Mouse (Mus musculus): ENCODE measurements around the gene Fam193b.

Fam193b gene

GRCm38 (mm10) chr13:55557499-55557898, 13.4 kb downstream of the Fam193b start:
- peaks cover 2% of the 10 kb centered on the region; the same call in 1 of the 2 replicates for H3K36me3 ChIP-seq (ENCODE audit: control insufficient read depth, insufficient read depth, low read length, poor library complexity, severe bottlenecking)

GRCm38 (mm10) chr13:55555921-55556320, 15.0 kb downstream of the Fam193b start:
- no peaks in the 10 kb centered on the region for H3K27me3 ChIP-seq (ENCODE audit: control insufficient read depth, insufficient read depth, low read length, poor library complexity, severe bottlenecking)
- H3K36me3 ChIP-seq (ENCODE audit: control insufficient read depth, insufficient read depth, low read length, poor library complexity, severe bottlenecking): peaks cover 2% of the 10 kb centered on the region; the same call in 1 of the 2 replicates
- no peak for DNase-seq (ENCODE audit: low read depth, low spot score)

More at GRCm38 (mm10) chr13:55557499-55557898, 13.4 kb downstream of the Fam193b start:
- no peaks in the 10 kb centered on the region for H3K27me3 ChIP-seq (ENCODE audit: control insufficient read depth, insufficient read depth, low read length, poor library complexity, severe bottlenecking)
- DNase-seq (ENCODE audit: low read depth, low spot score): no peak

GRCm38 (mm10) chr13:55549061-55549460, 21.9 kb downstream of the Fam193b start:
- Histone ChIP-seq H3K27me3 (ENCODE audit: control insufficient read depth, insufficient read depth, low read length, poor library complexity, severe bottlenecking) (no peaks in the 10 kb centered on the region), H3K36me3 (ENCODE audit: control insufficient read depth, insufficient read depth, low read length, poor library complexity, severe bottlenecking) (peaks cover 10% of the 10 kb centered on the region)
- DNase-seq (ENCODE audit: low read depth, low spot score): no peak

GRCm38 (mm10) chr13:55548426-55548825, 22.5 kb downstream of the Fam193b start:
- Histone ChIP-seq H3K36me3 (ENCODE audit: control insufficient read depth, insufficient read depth, low read length, poor library complexity, severe bottlenecking) (peaks cover 9% of the 10 kb centered on the region), H3K27me3 (ENCODE audit: control insufficient read depth, insufficient read depth, low read length, poor library complexity, severe bottlenecking) (no peaks in the 10 kb centered on the region)
- DNase-seq (ENCODE audit: low read depth, low spot score): no peak

GRCm38 (mm10) chr13:55547916-55548315, 23.0 kb downstream of the Fam193b start:
- no peaks in the 10 kb centered on the region for H3K27me3 ChIP-seq (ENCODE audit: control insufficient read depth, insufficient read depth, low read length, poor library complexity, severe bottlenecking)
- DNase-seq (ENCODE audit: low read depth, low spot score): no peak

GRCm38 (mm10) chr13:55544792-55545191, 26.1 kb downstream of the Fam193b start:
- Histone ChIP-seq H3K36me3 (ENCODE audit: control insufficient read depth, insufficient read depth, low read length, poor library complexity, severe bottlenecking) (peaks cover 18% of the 10 kb centered on the region), H3K27me3 (ENCODE audit: control insufficient read depth, insufficient read depth, low read length, poor library complexity, severe bottlenecking) (no peaks in the 10 kb centered on the region)
- DNase-seq (ENCODE audit: low read depth, low spot score): no peak

More at GRCm38 (mm10) chr13:55547916-55548315, 23.0 kb downstream of the Fam193b start:
- peaks cover 9% of the 10 kb centered on the region for H3K36me3 ChIP-seq (ENCODE audit: control insufficient read depth, insufficient read depth, low read length, poor library complexity, severe bottlenecking)

- Histone ChIP-seq H3K36me3 (ENCODE audit: control insufficient read depth, insufficient read depth, low read length, poor library complexity, severe bottlenecking) (peaks cover 14% of the 10 kb centered on the region), H3K27me3 (ENCODE audit: control insufficient read depth, insufficient read depth, low read length, poor library complexity, severe bottlenecking) (no peaks in the 10 kb centered on the region)
- no peak for DNase-seq (ENCODE audit: low read depth, low spot score)
These were observed 27.5 kb downstream of the Fam193b start for GRCm38 (mm10) chr13:55543447-55543846.

- Histone ChIP-seq H3K36me3 (ENCODE audit: control insufficient read depth, insufficient read depth, low read length, poor library complexity, severe bottlenecking) (peaks cover 14% of the 10 kb centered on the region), H3K27me3 (ENCODE audit: control insufficient read depth, insufficient read depth, low read length, poor library complexity, severe bottlenecking) (no peaks in the 10 kb centered on the region)
- DNase-seq (ENCODE audit: low read depth, low spot score): no peak
These were observed 28.0 kb downstream of the Fam193b start for GRCm38 (mm10) chr13:55542891-55543290.

- Histone ChIP-seq H3K36me3 (ENCODE audit: control insufficient read depth, insufficient read depth, low read length, poor library complexity, severe bottlenecking) (peaks cover 14% of the 10 kb centered on the region), H3K27me3 (ENCODE audit: control insufficient read depth, insufficient read depth, low read length, poor library complexity, severe bottlenecking) (no peaks in the 10 kb centered on the region)
- DNase-seq (ENCODE audit: low read depth, low spot score): peak; percentile 31
These were observed 30.0 kb downstream of the Fam193b start for GRCm38 (mm10) chr13:55540933-55541332.

- peaks cover 19% of the 10 kb centered on the region for H3K36me3 ChIP-seq (ENCODE audit: control insufficient read depth, insufficient read depth, low read length, poor library complexity, severe bottlenecking)
- DNase-seq (ENCODE audit: low read depth, low spot score): peak; percentile 100
These were observed 34.4 kb downstream of the Fam193b start, which contains the start of gene Ddx41 for GRCm38 (mm10) chr13:55536194-55537175. Gene Ddx41 (minus strand): TSS chr13:55536658.

GRCm38 (mm10) chr13:55535796-55536193, 35.1 kb downstream of the Fam193b start:
- H3K36me3 ChIP-seq (ENCODE audit: control insufficient read depth, insufficient read depth, low read length, poor library complexity, severe bottlenecking): peaks cover 21% of the 10 kb centered on the region
- no peak for DNase-seq (ENCODE audit: low read depth, low spot score)
- H3K27me3 ChIP-seq (ENCODE audit: control insufficient read depth, insufficient read depth, low read length, poor library complexity, severe bottlenecking): no peaks in the 10 kb centered on the region

More at GRCm38 (mm10) chr13:55536194-55537175, 34.4 kb downstream of the Fam193b start, which contains the start of gene Ddx41:
- H3K27me3 ChIP-seq (ENCODE audit: control insufficient read depth, insufficient read depth, low read length, poor library complexity, severe bottlenecking): no peaks in the 10 kb centered on the region

GRCm38 (mm10) chr13:55535191-55535590, 35.7 kb downstream of the Fam193b start:
- Histone ChIP-seq H3K27me3 (ENCODE audit: control insufficient read depth, insufficient read depth, low read length, poor library complexity, severe bottlenecking) (no peaks in the 10 kb centered on the region), H3K36me3 (ENCODE audit: control insufficient read depth, insufficient read depth, low read length, poor library complexity, severe bottlenecking) (peaks cover 23% of the 10 kb centered on the region)
- DNase-seq (ENCODE audit: low read depth, low spot score): no peak

- peak; percentile 95 for DNase-seq (ENCODE audit: low read depth, low spot score)
- Histone ChIP-seq H3K27me3 (ENCODE audit: control insufficient read depth, insufficient read depth, low read length, poor library complexity, severe bottlenecking) (no peaks in the 10 kb centered on the region), H3K36me3 (ENCODE audit: control insufficient read depth, insufficient read depth, low read length, poor library complexity, severe bottlenecking) (peaks cover 37% of the 10 kb centered on the region)
These were observed 41.6 kb downstream of the Fam193b start, which contains the start of gene Dok3 for GRCm38 (mm10) chr13:55529198-55529915. Gene Dok3 (minus strand): TSS chr13:55529296.

GRCm38 (mm10) chr13:55527834-55528772, 42.8 kb downstream of the Fam193b start:
- peak; percentile 86 for DNase-seq (ENCODE audit: low read depth, low spot score)
- H3K36me3 ChIP-seq (ENCODE audit: control insufficient read depth, insufficient read depth, low read length, poor library complexity, severe bottlenecking): peaks cover 39% of the 10 kb centered on the region
- no peaks in the 10 kb centered on the region for H3K27me3 ChIP-seq (ENCODE audit: control insufficient read depth, insufficient read depth, low read length, poor library complexity, severe bottlenecking)
